Mouse (Mus musculus): ENCODE measurements around the gene Gm21312. TPM values are rescaled to one million over a fixed set of nuclear protein-coding genes. Genes with fewer than 3 reads are reported as not detected.

Gm21312 gene
- polyA plus RNA-seq (2015; fragmentation: Nextera tagmentation; extraction: Ambion mirVana): not detected in 2 replicates

DNA sequence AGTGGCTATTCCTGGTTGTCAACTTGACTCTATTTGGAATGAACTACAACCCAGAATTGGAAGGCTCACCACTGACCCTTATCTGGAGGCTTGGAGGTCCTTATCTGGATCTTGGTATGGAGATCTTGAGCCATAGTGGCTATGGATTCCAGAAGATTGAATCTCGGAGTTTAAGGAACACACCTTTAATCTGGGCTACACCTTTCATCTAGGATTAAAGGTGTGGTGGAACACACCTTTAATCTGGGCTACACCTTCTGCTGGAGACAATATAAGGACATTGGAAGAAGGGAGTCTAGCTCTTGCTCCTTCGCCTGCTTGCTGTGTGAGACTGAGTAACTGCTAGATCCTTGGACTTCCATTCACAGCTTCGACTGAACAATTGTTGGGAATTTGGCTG lies at the start of gene Gm21312:
TSS of gene Gm21312 (plus strand) at position 301 of the 400 bp plus-strand sequence.

GRCm38 (mm10) chr10:104142687-104143086 lies 34.1 kb upstream of the Gm21312 start, which contains the start of gene Gm21293:
Gene Gm21293, plus strand, starts transcription at chr10:104142987.

DNA sequence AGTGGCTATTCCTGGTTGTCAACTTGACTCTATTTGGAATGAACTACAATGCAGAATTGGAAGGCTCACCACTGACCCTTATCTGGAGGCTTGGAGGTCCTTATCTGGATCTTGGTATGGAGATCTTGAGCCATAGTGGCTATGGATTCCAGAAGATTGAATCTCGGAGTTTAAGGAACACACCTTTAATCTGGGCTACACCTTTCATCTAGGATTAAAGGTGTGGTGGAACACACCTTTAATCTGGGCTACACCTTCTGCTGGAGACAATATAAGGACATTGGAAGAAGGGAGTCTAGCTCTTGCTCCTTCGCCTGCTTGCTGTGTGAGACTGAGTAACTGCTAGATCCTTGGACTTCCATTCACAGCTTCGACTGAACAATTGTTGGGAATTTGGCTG lies 25.6 kb upstream of the Gm21312 start, which contains the start of gene Gm6763:
TSS of gene Gm6763 (plus strand) at position 301 of the 400 bp plus-strand sequence.

DNA sequence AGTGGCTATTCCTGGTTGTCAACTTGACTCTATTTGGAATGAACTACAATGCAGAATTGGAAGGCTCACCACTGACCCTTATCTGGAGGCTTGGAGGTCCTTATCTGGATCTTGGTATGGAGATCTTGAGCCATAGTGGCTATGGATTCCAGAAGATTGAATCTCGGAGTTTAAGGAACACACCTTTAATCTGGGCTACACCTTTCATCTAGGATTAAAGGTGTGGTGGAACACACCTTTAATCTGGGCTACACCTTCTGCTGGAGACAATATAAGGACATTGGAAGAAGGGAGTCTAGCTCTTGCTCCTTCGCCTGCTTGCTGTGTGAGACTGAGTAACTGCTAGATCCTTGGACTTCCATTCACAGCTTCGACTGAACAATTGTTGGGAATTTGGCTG lies 17.1 kb upstream of the Gm21312 start, which contains the start of gene Gm8764:
TSS of gene Gm8764 (plus strand) at position 301 of the 400 bp plus-strand sequence.

GRCm38 (mm10) chr10:104168215-104168614 lies 8.6 kb upstream of the Gm21312 start, which contains the start of gene Gm21304:
Gene Gm21304, plus strand, starts transcription at chr10:104168515.

GRCm38 (mm10) chr10:104185233-104185632 lies 8.4 kb downstream of the Gm21312 start, which contains the start of gene Gm20765:
Gene Gm20765, plus strand, starts transcription at chr10:104185533.

DNA sequence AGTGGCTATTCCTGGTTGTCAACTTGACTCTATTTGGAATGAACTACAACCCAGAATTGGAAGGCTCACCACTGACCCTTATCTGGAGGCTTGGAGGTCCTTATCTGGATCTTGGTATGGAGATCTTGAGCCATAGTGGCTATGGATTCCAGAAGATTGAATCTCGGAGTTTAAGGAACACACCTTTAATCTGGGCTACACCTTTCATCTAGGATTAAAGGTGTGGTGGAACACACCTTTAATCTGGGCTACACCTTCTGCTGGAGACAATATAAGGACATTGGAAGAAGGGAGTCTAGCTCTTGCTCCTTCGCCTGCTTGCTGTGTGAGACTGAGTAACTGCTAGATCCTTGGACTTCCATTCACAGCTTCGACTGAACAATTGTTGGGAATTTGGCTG lies 16.9 kb downstream of the Gm21312 start, which contains the start of gene Gm4340:
TSS of gene Gm4340 (plus strand) at position 301 of the 400 bp plus-strand sequence.

Other genes with a start within 250 kb of the Gm21312 start
- not detected in 2 replicates for gene Gm21293, start 34.0 kb upstream of the Gm21312 start, polyA plus RNA-seq (2015; fragmentation: Nextera tagmentation; extraction: Ambion mirVana)
- gene Gm6763, start 25.5 kb upstream of the Gm21312 start, polyA plus RNA-seq (2015; fragmentation: Nextera tagmentation; extraction: Ambion mirVana): not detected in 2 replicates
- gene Gm8764, start 17.0 kb upstream of the Gm21312 start, polyA plus RNA-seq (2015; fragmentation: Nextera tagmentation; extraction: Ambion mirVana): not detected in 2 replicates
- gene Gm21304, start 8.5 kb upstream of the Gm21312 start, polyA plus RNA-seq (2015; fragmentation: Nextera tagmentation; extraction: Ambion mirVana): not detected in 2 replicates
- gene Gm20765, start 8.5 kb downstream of the Gm21312 start, polyA plus RNA-seq (2015; fragmentation: Nextera tagmentation; extraction: Ambion mirVana): not detected in 2 replicates
- gene Gm4340, start 17.0 kb downstream of the Gm21312 start, polyA plus RNA-seq (2015; fragmentation: Nextera tagmentation; extraction: Ambion mirVana): not detected in 2 replicates